Mouse (Mus musculus): ENCODE measurements around the gene Olfr705.
"Not testable (repeated sequence)": the region's sequence is repeated elsewhere in the genome, so short reads cannot be mapped to it uniquely, and the experiment has no call there.

The Olfr705 gene

DNA sequence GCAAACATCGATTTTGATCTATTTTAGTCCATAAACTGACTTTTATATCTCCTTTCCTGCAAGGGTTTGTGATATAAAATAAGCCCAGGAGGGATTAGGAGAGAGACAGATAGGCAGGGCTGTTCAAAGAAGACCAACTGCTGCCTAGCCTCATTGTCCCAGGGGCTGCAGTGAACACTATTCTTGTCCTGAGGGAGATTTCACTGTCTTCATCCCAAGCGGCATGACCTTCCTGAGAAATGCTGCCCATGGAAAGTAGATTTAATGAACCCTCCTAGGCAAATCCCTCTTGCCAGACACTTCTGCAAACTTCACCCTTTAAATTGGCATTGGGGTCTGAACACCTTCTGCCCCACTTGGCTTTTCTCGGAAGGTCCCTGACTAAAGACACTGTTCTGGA lies at the start of gene Olfr705:
Gene Olfr705 (minus strand): TSS at position 101 of the 400 bp plus-strand sequence.
- no peak for DNase-seq

DNA sequence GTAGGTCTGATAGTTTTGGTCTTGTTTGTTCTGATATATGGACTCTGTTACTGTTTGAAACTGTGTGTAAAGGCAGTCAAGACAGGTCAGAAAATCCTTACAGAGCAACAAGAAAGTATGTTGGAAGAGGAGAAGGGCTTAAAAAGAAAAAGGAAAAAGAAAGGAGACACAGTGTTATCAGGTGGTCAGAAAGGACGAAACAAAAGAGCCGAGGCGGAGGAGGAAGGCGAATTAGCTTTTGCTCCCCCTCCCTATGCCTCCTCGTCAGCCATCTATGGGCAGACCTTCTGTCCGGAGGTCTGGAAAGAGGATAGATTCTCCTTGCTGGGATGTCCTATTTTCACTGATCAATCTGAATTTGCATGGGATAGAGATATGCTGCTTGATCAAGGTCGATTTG lies 44.3 kb upstream of the Olfr705 start:
- DNase-seq, result peak; percentile 0 to 3

DNA sequence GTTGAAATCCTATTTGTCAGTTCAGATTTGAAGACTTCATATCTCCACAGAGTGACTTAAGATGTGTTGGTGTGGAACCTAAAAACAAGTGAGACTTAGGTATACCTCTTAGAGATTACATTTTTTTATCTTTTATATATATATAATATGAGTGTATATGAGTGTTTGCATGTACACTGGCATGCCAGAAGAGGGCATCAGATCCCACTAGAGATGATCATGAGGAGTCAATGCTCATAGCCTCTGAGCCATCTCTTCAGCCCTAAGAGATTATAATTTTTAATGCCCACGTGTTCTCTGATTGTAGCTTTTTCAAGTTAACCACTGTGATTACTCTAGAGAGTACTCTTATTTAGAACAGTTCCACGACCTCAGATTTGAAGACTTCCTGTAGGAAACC lies 31.0 kb upstream of the Olfr705 start, which contains the start of gene Olfr1532-ps1:
Gene Olfr1532-ps1 (plus strand): TSS at position 326 of the 400 bp plus-strand sequence.
- DNase-seq, result no peak

DNA sequence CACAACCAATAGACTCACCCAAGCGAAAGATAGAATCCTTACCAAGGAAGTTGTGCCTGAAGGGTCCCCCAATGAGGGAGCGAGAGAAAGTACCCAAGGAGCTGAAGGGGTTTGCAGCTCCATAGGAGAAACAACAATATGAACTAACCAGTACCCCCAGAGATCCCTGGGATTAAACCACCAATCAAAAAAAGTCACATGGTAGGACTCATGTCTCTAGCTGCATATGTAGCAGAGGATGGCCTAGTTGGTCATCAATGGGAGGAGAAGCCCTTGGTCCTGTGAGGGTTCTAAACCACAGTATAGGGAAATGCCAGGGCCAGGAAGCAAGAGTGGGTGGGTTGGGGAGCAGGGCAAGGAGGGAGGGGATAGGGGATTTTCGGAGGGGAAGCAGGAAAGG lies 24.4 kb upstream of the Olfr705 start, which contains the start of gene Olfr707:
Gene Olfr707 (minus strand): TSS at position 101 of the 400 bp plus-strand sequence.
- not testable (repeated sequence) for DNase-seq

DNA sequence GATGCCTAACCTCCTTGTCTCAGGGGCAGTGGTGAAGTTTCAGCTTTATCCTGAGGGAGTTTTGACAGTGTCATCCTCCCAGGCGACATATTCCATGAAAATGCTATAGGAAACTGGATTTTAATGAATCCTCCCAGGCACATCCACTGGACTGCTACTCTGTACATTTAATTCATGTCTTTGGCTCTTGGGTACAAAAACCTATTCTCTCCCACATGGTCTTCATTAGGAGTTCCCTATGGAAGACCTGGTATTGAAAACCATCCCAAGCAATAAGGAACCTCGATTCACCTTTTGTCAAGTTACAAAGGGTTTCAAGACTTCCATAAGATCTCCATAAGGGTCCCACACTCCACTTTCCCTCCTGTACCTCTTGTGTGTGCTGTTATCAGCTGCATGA lies 11.4 kb upstream of the Olfr705 start, which contains the start of gene Olfr706:
Gene Olfr706 (minus strand): TSS at position 101 of the 400 bp plus-strand sequence.
- no peak for DNase-seq

DNA sequence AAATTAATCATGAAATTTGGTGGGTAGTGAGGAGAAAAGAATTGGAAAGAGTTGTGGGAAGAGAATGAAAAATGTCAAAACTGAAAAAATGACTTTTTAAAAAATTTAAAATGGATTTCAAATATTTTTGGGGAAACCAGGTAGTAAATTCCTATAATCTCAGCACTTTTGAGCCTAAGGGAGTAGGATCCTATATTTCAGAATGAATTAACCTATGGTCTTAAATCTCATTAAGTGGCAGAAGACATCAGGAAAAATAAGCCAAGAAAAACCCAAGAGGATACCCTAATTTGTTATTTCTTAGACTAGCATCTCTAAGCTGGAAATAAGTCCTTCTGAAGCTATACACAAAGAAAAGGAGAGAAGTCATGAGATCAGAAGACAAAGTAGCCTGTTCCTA lies 13.8 kb downstream of the Olfr705 start, which contains the start of gene Olfr704:
Gene Olfr704 (plus strand): TSS at position 301 of the 400 bp plus-strand sequence.
- no peak for DNase-seq

DNA sequence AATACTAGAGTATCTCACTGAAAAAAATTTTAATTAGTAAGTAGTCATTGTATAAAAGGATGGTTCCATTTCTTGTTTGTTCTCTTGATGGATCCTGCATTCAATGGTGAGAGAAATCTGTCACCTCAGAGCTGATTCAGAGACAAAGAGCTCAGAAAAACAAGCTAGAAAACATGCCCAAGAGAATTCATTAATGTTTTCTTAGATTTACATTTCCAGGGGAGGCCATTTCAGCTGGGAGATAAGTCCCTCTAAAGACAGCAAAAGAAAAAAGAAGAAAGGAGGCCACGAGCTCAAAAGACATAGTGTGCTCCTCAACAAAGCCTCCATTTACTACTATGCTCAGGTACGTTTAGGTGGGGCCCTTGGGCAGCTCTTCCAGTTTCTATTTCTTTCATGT lies 33.6 kb downstream of the Olfr705 start, which contains the start of gene Olfr703:
Gene Olfr703 (plus strand): TSS at position 301 of the 400 bp plus-strand sequence.
- DNase-seq, result no peak

DNA sequence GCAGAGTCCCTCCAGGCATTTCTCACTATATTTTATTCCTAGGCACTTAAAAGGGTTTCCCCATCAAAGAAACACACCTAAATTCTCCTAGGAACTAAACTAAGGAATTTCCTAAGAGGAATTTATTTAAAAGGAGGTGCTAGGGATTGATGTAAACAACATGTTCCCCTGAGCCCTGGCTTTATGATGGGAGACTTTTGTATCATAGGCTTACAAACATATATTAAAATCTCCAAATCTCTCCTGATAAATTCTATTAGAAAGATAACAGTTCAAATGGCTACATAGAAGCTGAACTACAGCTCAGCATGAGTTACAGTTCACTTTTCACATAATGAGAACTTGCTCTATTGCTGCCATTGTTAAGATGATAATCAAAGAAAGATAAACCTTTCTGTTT lies 42.9 kb downstream of the Olfr705 start, which contains the start of gene Olfr702:
Gene Olfr702 (minus strand): TSS at position 101 of the 400 bp plus-strand sequence.
- DNase-seq, result no peak

All from cerebellum, postnatal 14 days (tissue).